Comparison of ENCODE assay signal across 25 mouse cellular contexts in the genomic region with DNA sequence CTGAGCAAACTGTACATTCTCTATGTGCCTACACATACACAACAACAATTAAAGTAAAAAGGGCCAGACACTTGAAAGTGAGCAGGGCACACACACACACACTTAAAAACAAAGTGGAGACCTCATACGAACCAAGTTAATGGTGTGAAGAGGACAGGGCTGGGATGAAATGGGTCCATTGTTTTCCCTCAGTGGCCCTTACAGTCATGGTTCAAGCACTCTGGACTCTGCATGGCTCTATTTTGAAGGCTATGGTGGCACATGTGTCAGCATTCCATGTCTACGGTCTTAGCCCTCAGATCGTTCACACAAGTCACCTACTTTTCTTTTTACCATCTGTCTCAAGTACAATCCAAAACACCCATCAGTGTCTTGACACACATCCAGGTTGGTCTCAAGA. TPM values are rescaled to one million over a fixed set of nuclear protein-coding genes. Genes with fewer than 3 reads are reported as not detected.
DNase-seq lines count a peak whose midpoint lies in the region; ATAC-seq lines count a peak whose summit lies in the region.
"Had no signal": no experiment of that assay in that cellular context is flagged by ENCODE, and none has a peak within 500 bp of the region (broad histone marks: within the 10 kb centered on the region; RNA-seq: fewer than 3 reads in every experiment).

No protein-coding gene starts in this region.

- H3K4me3 ChIP-seq in kidney, embryonic 15.5 days (replicated peaks): no peak overlapping the region
- no peak overlapping the region for H3K4me3 ChIP-seq in midbrain, embryonic 11.5 days (ENCODE audit: low read depth, low read length)
- no peak overlapping the region for H3K4me3 ChIP-seq in midbrain, embryonic 16.5 days (ENCODE audit: low read depth, low read length)
- H3K4me3 ChIP-seq: embryonic facial prominence, embryonic 10.5 days; embryonic facial prominence, embryonic 12.5 days; forebrain, embryonic 13.5 days; forebrain, embryonic 15.5 days had no signal

- no peaks in the 10 kb centered on the region for H3K36me3 ChIP-seq in kidney, embryonic 15.5 days
- no peaks in the 10 kb centered on the region for H3K36me3 ChIP-seq in midbrain, embryonic 11.5 days (ENCODE audit: control insufficient read depth, insufficient read depth, low read length)
- H3K36me3 ChIP-seq in midbrain, embryonic 16.5 days (ENCODE audit: control insufficient read depth, insufficient read depth, low read length): no peaks in the 10 kb centered on the region
- H3K36me3 ChIP-seq: embryonic facial prominence, embryonic 10.5 days; embryonic facial prominence, embryonic 12.5 days; forebrain, embryonic 15.5 days; G1E had no signal

- 39% methylated on average over 3 of the region's 3 CpGs for WGBS in kidney, embryonic 15.5 days
- WGBS in midbrain, embryonic 11.5 days: 91% methylated on average over 3 of the region's 3 CpGs
- WGBS in midbrain, embryonic 16.5 days: 89% methylated on average over 3 of the region's 3 CpGs

- DNase-seq in embryo, embryonic 10.5 days (ENCODE audit: low spot score): peak; percentile 19
- DNase-seq in embryo, embryonic 11 days: no peak
- DNase-seq in kidney, postnatal 10 days: no peak
- peak; percentile 47 for DNase-seq in midbrain, embryonic 11.5 days (ENCODE audit: low spot score, missing footprints)
- DNase-seq: adrenal gland, adult 8-10 months; adrenal gland, postnatal 14 days; adrenal gland, postnatal 36 days; B cell, adult 2 months; cerebellum, adult 11-12 months; cerebellum, adult 2 months; cerebellum, adult 9-10 months; cerebellum, postnatal 10 days; cerebellum, postnatal 25 days; forebrain, postnatal 0 days had no signal

- no peak overlapping the region for H3K9ac ChIP-seq in kidney, embryonic 15.5 days
- no peak overlapping the region for H3K9ac ChIP-seq in midbrain, embryonic 11.5 days (ENCODE audit: low read length)
- no peak overlapping the region for H3K9ac ChIP-seq in midbrain, embryonic 16.5 days (ENCODE audit: low read depth, low read length)
- H3K9ac ChIP-seq: embryonic facial prominence, embryonic 12.5 days; forebrain, embryonic 13.5 days; forebrain, embryonic 15.5 days; forebrain, postnatal 0 days had no signal

- H3K4me2 ChIP-seq in kidney, embryonic 15.5 days: no peak overlapping the region
- no peak overlapping the region for H3K4me2 ChIP-seq in midbrain, embryonic 11.5 days
- H3K4me2 ChIP-seq in midbrain, embryonic 16.5 days (ENCODE audit: low read length): no peak overlapping the region
- H3K4me2 ChIP-seq: embryonic facial prominence, embryonic 12.5 days; forebrain, embryonic 13.5 days; forebrain, embryonic 15.5 days had no signal

- H3K27ac ChIP-seq in kidney, embryonic 15.5 days: no peak overlapping the region
- no peak overlapping the region for H3K27ac ChIP-seq in midbrain, embryonic 11.5 days (ENCODE audit: low read depth, low read length)
- no peak overlapping the region for H3K27ac ChIP-seq in midbrain, embryonic 16.5 days (ENCODE audit: low read length)
- H3K27ac ChIP-seq: embryonic facial prominence, embryonic 12.5 days; forebrain, embryonic 13.5 days; forebrain, embryonic 15.5 days had no signal

- ATAC-seq in kidney, embryonic 15.5 days (replicated peaks; ENCODE audit: low FRiP score): peak; percentile 79
- ATAC-seq in midbrain, embryonic 11.5 days (ENCODE audit: low FRiP score): no peak
- no peak for ATAC-seq in midbrain, embryonic 16.5 days
- ATAC-seq: activated CD4-positive, CD25-positive, alpha-beta regulatory T cell, adult 4 months; CD4-positive, CD25-positive, alpha-beta regulatory T cell, adult 4 months; forebrain, embryonic 13.5 days; forebrain, embryonic 15.5 days; forebrain, postnatal 0 days; Patski had no signal

- H3K4me1 ChIP-seq in kidney, embryonic 15.5 days: 0 out of 2 replicates have a peak, but pooled peaks cover 2% of the 10 kb centered on the region
- H3K4me1 ChIP-seq in midbrain, embryonic 11.5 days (ENCODE audit: control insufficient read depth, insufficient read depth, low read length): no peaks in the 10 kb centered on the region
- no peaks in the 10 kb centered on the region for H3K4me1 ChIP-seq in midbrain, embryonic 16.5 days (ENCODE audit: control insufficient read depth, insufficient read depth, low read length)
- H3K4me1 ChIP-seq: embryonic facial prominence, embryonic 12.5 days had no signal

- no peaks in the 10 kb centered on the region for H3K27me3 ChIP-seq in kidney, embryonic 15.5 days
- H3K27me3 ChIP-seq in midbrain, embryonic 11.5 days (ENCODE audit: control insufficient read depth, insufficient read depth, low read length): no peaks in the 10 kb centered on the region
- no peaks in the 10 kb centered on the region for H3K27me3 ChIP-seq in midbrain, embryonic 16.5 days (ENCODE audit: control insufficient read depth, insufficient read depth, low read depth, low read length)
- H3K27me3 ChIP-seq: CH12.LX; embryonic facial prominence, embryonic 12.5 days; forebrain, embryonic 13.5 days; forebrain, embryonic 15.5 days; Patski had no signal

- no peaks in the 10 kb centered on the region for H3K9me3 ChIP-seq in kidney, embryonic 15.5 days (replicated peaks)
- no peaks in the 10 kb centered on the region for H3K9me3 ChIP-seq in midbrain, embryonic 11.5 days (ENCODE audit: control insufficient read depth, low read length)
- H3K9me3 ChIP-seq in midbrain, embryonic 16.5 days (replicated peaks; ENCODE audit: control insufficient read depth, low read length, poor library complexity, severe bottlenecking): no peaks in the 10 kb centered on the region
- H3K9me3 ChIP-seq: embryonic facial prominence, embryonic 10.5 days; embryonic facial prominence, embryonic 12.5 days; forebrain, embryonic 13.5 days; forebrain, embryonic 15.5 days had no signal

RNA-seq across cellular contexts. Expression of gene Nfib, which starts 28.1 kb away (rescaled TPM):
- polyA plus RNA-seq in kidney, embryonic 15.5 days (2015; fragmentation: Nextera tagmentation; extraction: Ambion mirVana): 29.0 and 33.8 TPM in 2 replicates
- 19.9 and 21.7 TPM in 2 replicates for polyA plus RNA-seq in midbrain, embryonic 11.5 days (2014; fragmentation: Nextera tagmentation; extraction: Ambion mirVana)
- polyA plus RNA-seq in midbrain, embryonic 16.5 days (2015; fragmentation: Nextera tagmentation; extraction: Ambion mirVana): 47.2 and 51.4 TPM in 2 replicates
- polyA plus RNA-seq: G1E had no signal

Comparison
In these comparisons a context has a peak if more than half of its experiments do, and no peak if none do; other contexts are left out.
1. DNase-seq: peak in embryo, embryonic 10.5 days (single experiment) and midbrain, embryonic 11.5 days (single experiment); none in embryo, embryonic 11 days (single experiment) and kidney, postnatal 10 days (single experiment).